Mouse (Mus musculus) bone marrow macrophage, adult 2 months (primary cell): ENCODE measurements around the gene Thoc3. TPM values are rescaled to one million over a fixed set of nuclear protein-coding genes. Genes with fewer than 3 reads are reported as not detected.
A peak's percentile ranks its signal among the peaks of the same experiment; 100 is the strongest.
"Not testable (repeated sequence)": the region's sequence is repeated elsewhere in the genome, so short reads cannot be mapped to it uniquely, and the experiment has no call there.

Source experiments
- H3K27ac ChIP-seq: 2 replicates; pipeline ENCODE4 v1.5.1; 2012; ENCODE audit warnings: low read depth, low read length; ENCODE audit not compliant: insufficient read depth
- H3K4me1 ChIP-seq: 2 replicates; pipeline ENCODE4 v1.6.1; 2012; ENCODE audit warnings: low read length; ENCODE audit not compliant: control insufficient read depth, insufficient read depth
- H3K4me3 ChIP-seq: 2 replicates; pipeline ENCODE4 v1.5.1; 2012; ENCODE audit warnings: mild to moderate bottlenecking, low read length, moderate library complexity; ENCODE audit not compliant: insufficient read depth
- CTCF ChIP-seq: IDR thresholded peaks from 2 replicates; pipeline ENCODE4 v1.5.1; 2012; ENCODE audit warnings: low read depth, mild to moderate bottlenecking, low read length, moderate library complexity
- POLR2A ChIP-seq: IDR thresholded peaks from 2 replicates; pipeline ENCODE4 v1.6.1; 2012; ENCODE audit warnings: mild to moderate bottlenecking, low read depth, low read length, borderline replicate concordance
- polyA plus RNA-seq: library from polyadenylated mRNA; stranded (reverse); fragments of >200 nt; gene quantifications from 2 replicates; pipeline ENCODE4 v1.2.4, GENCODE M21; 2012; ENCODE audit not compliant: missing spikeins, insufficient read depth, insufficient read length

Thoc3 gene
- 18.2 and 19.6 TPM in 2 replicates for polyA plus RNA-seq

- peak within 1 kb of the TSS; percentile 70 for H3K4me3 ChIP-seq
- 0 out of 2 replicates have a peak within 1 kb of the TSS, but pooled peaks have one; percentile 11 for H3K27ac ChIP-seq
- TF ChIP-seq CTCF (no peak), POLR2A (no peak)
- peaks cover 5% of the 10 kb centered on the region for H3K4me1 ChIP-seq
Observed at GRCm38 (mm10) chr13:54468098-54469011, at the start of gene Thoc3. Thoc3 (minus strand) TSS chr13:54468849.

- TF ChIP-seq CTCF, result no peak
- no peak for TF ChIP-seq POLR2A
- Histone ChIP-seq H3K4me3 (no peak overlapping the region), H3K4me1 (peaks cover 2% of the 10 kb centered on the region; the same call in 1 of the 2 replicates), H3K27ac (no peak overlapping the region)
Observed at GRCm38 (mm10) chr13:54505920-54506319, 37.3 kb upstream of the Thoc3 start.

GRCm38 (mm10) chr13:54504611-54505260 lies 36.1 kb upstream of the Thoc3 start:
- no peak for TF ChIP-seq CTCF
- no peak for TF ChIP-seq POLR2A
- Histone ChIP-seq H3K27ac (peak overlapping the region; percentile 19; the same call in 1 of the 2 replicates), H3K4me3 (peak overlapping the region; percentile 81), H3K4me1 (peaks cover 2% of the 10 kb centered on the region; the same call in 1 of the 2 replicates)

- TF ChIP-seq CTCF, result no peak
- TF ChIP-seq POLR2A, result peak; percentile 54; the same call in 1 of the 2 replicates
- peak within 1 kb of the TSS; percentile 81 for H3K4me3 ChIP-seq
- H3K27ac ChIP-seq, result peak within 1 kb of the TSS; percentile 19
Observed at GRCm38 (mm10) chr13:54503604-54504521, 35.2 kb upstream of the Thoc3 start, which contains the start of gene Simc1. Simc1 (plus strand) TSS chr13:54503779.

GRCm38 (mm10) chr13:54503278-54503603 lies 34.6 kb upstream of the Thoc3 start:
- TF ChIP-seq POLR2A, result no peak
- peak overlapping the region; percentile 69 for H3K4me3 ChIP-seq
- peaks cover 2% of the 10 kb centered on the region; the same call in 1 of the 2 replicates for H3K4me1 ChIP-seq
- no peak overlapping the region for H3K27ac ChIP-seq

More at GRCm38 (mm10) chr13:54503604-54504521, 35.2 kb upstream of the Thoc3 start, which contains the start of gene Simc1:
- H3K4me1 ChIP-seq, result peaks cover 2% of the 10 kb centered on the region; the same call in 1 of the 2 replicates

- Histone ChIP-seq H3K4me1 (peaks cover 2% of the 10 kb centered on the region; the same call in 1 of the 2 replicates), H3K4me3 (no peak overlapping the region), H3K27ac (no peak overlapping the region)
- TF ChIP-seq POLR2A (no peak), CTCF (no peak)
Observed at GRCm38 (mm10) chr13:54501957-54502690, 33.5 kb upstream of the Thoc3 start.

GRCm38 (mm10) chr13:54501352-54501751 lies 32.7 kb upstream of the Thoc3 start:
- TF ChIP-seq POLR2A, result no peak
- no peak for TF ChIP-seq CTCF
- H3K27ac ChIP-seq, result no peak overlapping the region
- H3K4me3 ChIP-seq, result no peak overlapping the region
- H3K4me1 ChIP-seq, result peaks cover 2% of the 10 kb centered on the region; the same call in 1 of the 2 replicates

- not testable (repeated sequence) for H3K4me3 ChIP-seq, H3K27ac ChIP-seq, H3K4me1 ChIP-seq
Observed at GRCm38 (mm10) chr13:54499551-54499950, 30.9 kb upstream of the Thoc3 start.
